Mouse (Mus musculus) lung, adult 2 months (tissue): ENCODE results near the gene Gpr3.

ENCODE experiments used
- CTCF ChIP-seq: fragments of 200-500 bp; IDR thresholded peaks from 2 replicates; pipeline ENCODE4 v1.5.1; 2011; ENCODE audit warnings: mild to moderate bottlenecking, low read length, control low read depth; ENCODE audit not compliant: insufficient read depth
- POLR2A ChIP-seq: fragments of 200-500 bp; IDR thresholded peaks from 2 replicates; pipeline ENCODE4 v1.6.1; 2011; ENCODE audit warnings: low read depth, mild to moderate bottlenecking, control low read depth, low read length, borderline replicate concordance; ENCODE audit errors: extremely low read depth

DNA sequence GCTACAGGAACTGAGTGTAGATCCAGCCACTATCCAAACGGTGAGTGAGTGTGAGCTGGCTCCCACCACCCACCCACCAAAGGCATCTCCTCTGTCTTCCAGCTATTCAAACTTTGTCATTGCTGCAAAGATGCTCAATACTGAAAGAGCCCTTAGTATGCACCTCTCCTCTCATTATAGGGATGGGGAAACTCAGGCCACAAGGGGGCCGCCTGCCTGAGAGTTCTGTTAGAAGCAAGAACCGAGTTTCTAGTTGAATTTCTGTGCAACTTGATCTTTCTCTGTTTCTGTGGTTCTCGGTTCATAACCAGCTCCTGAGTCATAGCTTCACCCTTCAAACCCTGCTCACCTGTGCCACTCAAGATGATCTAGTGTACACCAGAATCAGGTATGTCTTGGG is 39.8 kb upstream of the Gpr3 start:
- no peak for TF ChIP-seq POLR2A
- no peak for TF ChIP-seq CTCF
